Mouse (Mus musculus) thymus, adult 2 months (tissue): Measurements from ENCODE around the gene Tnip3. TPM values are rescaled to one million over a fixed set of nuclear protein-coding genes. Genes with fewer than 3 reads are reported as not detected.

Source experiments
- DNase-seq: peaks from one replicate; pipeline ENCODE4 v3.0.0; 2021
- H3K27ac ChIP-seq: fragments of 200-500 bp; 2 replicates; pipeline ENCODE4 v1.5.1; 2012; ENCODE audit warnings: low read length, control low read depth; ENCODE audit not compliant: control insufficient read depth, insufficient read depth
- H3K27me3 ChIP-seq: fragments of 200-500 bp; 2 replicates; pipeline ENCODE4 v1.6.1; 2012; ENCODE audit warnings: mild to moderate bottlenecking, low read length, moderate library complexity, mixed read lengths; ENCODE audit not compliant: control insufficient read depth, insufficient read depth
- H3K36me3 ChIP-seq: fragments of 200-500 bp; 2 replicates; pipeline ENCODE4 v1.6.1; 2012; ENCODE audit warnings: mild to moderate bottlenecking, low read length, moderate library complexity; ENCODE audit not compliant: control insufficient read depth, insufficient read depth
- H3K4me1 ChIP-seq: fragments of 200-500 bp; replicated peaks from 2 replicates; pipeline ENCODE4 v1.6.1; 2012; ENCODE audit warnings: low read length; ENCODE audit not compliant: control insufficient read depth, insufficient read depth
- H3K4me3 ChIP-seq: fragments of 200-500 bp; 2 replicates; pipeline ENCODE4 v1.5.1; 2012; ENCODE audit warnings: mild to moderate bottlenecking, low read length, control low read depth, moderate library complexity; ENCODE audit not compliant: control insufficient read depth, insufficient read depth
- CTCF ChIP-seq: fragments of 200-500 bp; IDR thresholded peaks from 2 replicates; pipeline ENCODE4 v1.5.1; 2012; ENCODE audit warnings: mild to moderate bottlenecking, control low read depth, low read length, moderate library complexity, borderline replicate concordance; ENCODE audit not compliant: control insufficient read depth, poor library complexity, insufficient read depth; ENCODE audit errors: extremely low read depth
- POLR2A ChIP-seq: fragments of 200-500 bp; IDR thresholded peaks from 2 replicates; pipeline ENCODE4 v1.6.1; 2012; ENCODE audit warnings: mild to moderate bottlenecking, low read length, control low read depth, moderate library complexity; ENCODE audit not compliant: control insufficient read depth, poor library complexity, insufficient read depth; ENCODE audit errors: extremely low read depth
- WGBS: fragments of 180-500 bp; shearing (Covaris S2); methylation state at CpG from one replicate; pipeline ENCODE4 v1.1.7; 2018; 5-methylcytosine and 5-hydroxymethylcytosine counted together
- polyA plus RNA-seq: library from polyadenylated mRNA; depleted of rRNA; stranded (reverse); fragments of >200 nt; gene quantifications from 2 replicates; pipeline ENCODE4 v1.2.3, GENCODE M21; 2012

Tnip3 gene
- polyA plus RNA-seq, 1 experiment = 1.8 TPM

DNA sequence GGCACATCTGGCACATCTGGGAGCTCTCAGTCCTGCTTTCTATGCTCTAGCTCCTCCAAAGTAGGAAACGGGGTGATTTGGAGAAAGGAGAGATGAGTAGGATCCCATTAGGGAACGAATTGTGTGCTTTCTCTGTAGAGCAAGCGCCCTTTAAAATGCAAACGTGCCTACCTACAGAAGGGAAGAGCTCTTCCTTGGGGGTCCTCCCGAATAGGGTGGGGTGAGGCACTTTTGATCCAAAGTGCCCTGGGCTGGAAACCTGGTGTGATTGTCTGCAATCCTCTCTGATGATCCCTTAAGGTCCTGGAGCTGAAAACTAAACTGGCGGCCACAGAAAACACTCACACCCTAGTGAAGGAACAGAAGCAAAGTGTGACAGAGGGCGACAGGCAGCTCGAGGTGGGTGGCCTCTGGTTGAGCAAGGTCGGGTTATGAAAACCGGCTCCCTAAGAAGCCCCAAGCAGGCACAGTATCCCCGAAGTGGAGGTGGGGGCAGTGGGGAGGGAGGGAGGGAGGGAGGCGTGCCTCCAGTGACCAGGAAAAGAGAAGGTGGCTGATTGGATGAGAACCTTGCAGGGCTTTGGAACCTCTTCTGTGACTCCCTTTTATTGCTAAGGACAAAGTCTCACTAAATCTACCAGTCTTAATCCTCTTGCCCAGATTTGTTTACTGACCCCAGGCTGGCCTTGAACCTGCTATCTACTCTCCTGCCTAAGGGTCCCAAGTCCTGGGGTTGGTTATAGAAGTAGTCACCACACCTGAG is 72.1 kb downstream of the Tnip3 start:
- H3K27ac ChIP-seq = no peak overlapping the region
- no peaks in the 10 kb centered on the region for H3K27me3 ChIP-seq
- H3K4me1 ChIP-seq = peaks cover 5% of the 10 kb centered on the region
- no peak overlapping the region for H3K4me3 ChIP-seq
- DNase-seq = no peak
- H3K36me3 ChIP-seq = no peaks in the 10 kb centered on the region
- WGBS = 79% methylated on average over 12 of the region's 12 CpGs
- TF ChIP-seq CTCF = no peak
- TF ChIP-seq POLR2A = no peak

GRCm38 (mm10) chr6:65598522-65598921 is 73.4 kb downstream of the Tnip3 start:
- 91% methylated on average over 3 of the region's 3 CpGs for WGBS
- Histone ChIP-seq H3K4me3 (no peak overlapping the region), H3K36me3 (no peaks in the 10 kb centered on the region), H3K27ac (no peak overlapping the region), H3K27me3 (no peaks in the 10 kb centered on the region), H3K4me1 (peaks cover 5% of the 10 kb centered on the region)
- TF ChIP-seq CTCF = no peak
- no peak for TF ChIP-seq POLR2A
- DNase-seq = no peak

GRCm38 (mm10) chr6:65599865-65600739 is 75.0 kb downstream of the Tnip3 start:
- Histone ChIP-seq H3K36me3 (no peaks in the 10 kb centered on the region), H3K4me3 (no peak overlapping the region), H3K27ac (peak overlapping the region; percentile 65), H3K27me3 (no peaks in the 10 kb centered on the region), H3K4me1 (peaks cover 5% of the 10 kb centered on the region)
- TF ChIP-seq POLR2A = no peak
- no peak for TF ChIP-seq CTCF
- WGBS = 2% methylated on average over 7 of the region's 7 CpGs
- DNase-seq = no peak

DNA sequence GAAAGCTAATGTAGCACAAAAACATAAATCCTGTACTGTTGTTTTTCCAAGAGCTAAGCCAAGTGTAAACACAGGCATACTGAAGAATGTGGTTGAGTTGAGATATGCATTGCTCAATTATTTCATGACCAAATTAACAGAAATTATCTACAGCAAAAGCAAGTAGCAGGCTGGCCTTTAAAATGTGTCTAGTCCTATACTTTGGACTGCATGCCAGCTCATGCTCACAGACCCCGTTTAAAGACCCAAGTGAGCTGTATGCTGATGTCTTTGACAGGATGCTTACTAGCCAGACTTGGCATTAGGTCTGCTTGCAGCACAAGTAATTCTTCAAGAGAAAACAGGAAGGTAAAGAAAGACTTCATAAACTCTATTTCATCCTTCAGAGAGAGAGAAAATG is 75.8 kb downstream of the Tnip3 start:
- TF ChIP-seq CTCF (no peak), POLR2A (no peak)
- 5% methylated on average over 1 of the region's 1 CpGs for WGBS
- Histone ChIP-seq H3K36me3 (no peaks in the 10 kb centered on the region), H3K27me3 (no peaks in the 10 kb centered on the region), H3K4me1 (peaks cover 5% of the 10 kb centered on the region), H3K27ac (no peak overlapping the region), H3K4me3 (no peak overlapping the region)
- no peak for DNase-seq

DNA sequence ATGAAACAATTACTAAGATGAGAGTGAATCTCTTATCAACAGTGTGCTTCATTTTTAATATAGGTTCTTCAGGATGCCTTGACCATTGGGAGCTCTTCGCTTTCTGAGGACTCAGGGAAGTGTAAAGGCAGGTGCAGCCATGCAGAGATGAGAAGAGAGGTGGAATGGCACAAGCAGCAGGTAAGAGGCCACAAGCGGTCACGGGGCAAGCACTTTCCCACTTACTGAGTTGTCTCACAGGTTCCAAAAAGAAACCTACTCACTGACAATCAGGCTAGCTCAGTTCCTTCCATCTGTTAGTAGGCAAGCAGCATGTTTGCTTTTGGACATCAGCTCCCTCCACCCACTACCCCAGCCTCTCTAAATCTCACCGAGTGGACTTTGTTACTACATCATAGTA is 80.7 kb downstream of the Tnip3 start:
- WGBS = 94% methylated on average over 4 of the region's 4 CpGs
- H3K4me3 ChIP-seq = no peak overlapping the region
- no peak overlapping the region for H3K27ac ChIP-seq
- H3K27me3 ChIP-seq = no peaks in the 10 kb centered on the region
- DNase-seq = no peak
- H3K36me3 ChIP-seq = no peaks in the 10 kb centered on the region
- H3K4me1 ChIP-seq = no peaks in the 10 kb centered on the region
- TF ChIP-seq CTCF (no peak), POLR2A (no peak)

DNA sequence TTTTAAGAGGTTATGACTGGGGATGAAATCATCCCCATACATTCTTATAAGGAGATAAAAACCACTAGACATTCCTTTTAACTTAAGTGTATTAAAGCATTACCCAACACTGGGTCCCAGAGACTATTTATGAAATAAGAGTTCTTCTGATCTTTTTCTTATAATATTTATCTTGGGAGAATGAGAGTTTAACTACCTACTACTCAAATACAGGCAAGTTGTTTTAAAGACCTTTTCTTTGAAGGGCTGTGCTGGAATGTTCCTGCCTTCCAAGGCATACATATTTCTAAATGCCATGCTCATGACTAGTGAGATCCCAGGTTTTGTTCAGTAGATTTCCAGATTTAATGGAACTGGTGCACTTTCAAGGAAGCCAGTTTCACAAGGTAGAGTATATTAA is 81.8 kb downstream of the Tnip3 start:
- no peak for TF ChIP-seq POLR2A
- no peak for TF ChIP-seq CTCF
- no peak for DNase-seq
- Histone ChIP-seq H3K4me1 (no peaks in the 10 kb centered on the region), H3K27me3 (no peaks in the 10 kb centered on the region), H3K27ac (no peak overlapping the region), H3K36me3 (no peaks in the 10 kb centered on the region), H3K4me3 (no peak overlapping the region)
